Mouse (Mus musculus) limb, embryonic 13.5 days (tissue): Measurements from ENCODE around the gene Hist1h1c. TPM values are rescaled to one million over a fixed set of nuclear protein-coding genes. Genes with fewer than 3 reads are reported as not detected.
"Not testable (repeated sequence)": the region's sequence is repeated elsewhere in the genome, so short reads cannot be mapped to it uniquely, and the experiment has no call there.

Experiments
- ATAC-seq: fragments of 200-750 bp; cut with Nextera tagmentation; 2 replicates; pipeline ENCODE4 v1.8.0; 2017; ENCODE audit warnings: low read depth, moderate number of reproducible peaks, moderate TSS enrichment; ENCODE audit not compliant: low FRiP score
- H3K27ac ChIP-seq: fragments of 300-500 bp; sonication (generic); 2 replicates; pipeline ENCODE4 v1.5.1; 2015; ENCODE audit warnings: inconsistent platforms, mild to moderate bottlenecking, moderate library complexity
- H3K27me3 ChIP-seq: fragments of 300-500 bp; sonication (generic); 2 replicates; pipeline ENCODE4 v1.6.1; 2015; ENCODE audit warnings: mild to moderate bottlenecking, inconsistent platforms
- H3K36me3 ChIP-seq: fragments of 300-500 bp; sonication (generic); 2 replicates; pipeline ENCODE4 v1.6.1; 2015; ENCODE audit warnings: inconsistent platforms, mild to moderate bottlenecking, moderate library complexity
- H3K4me1 ChIP-seq: fragments of 300-500 bp; sonication (generic); 2 replicates; pipeline ENCODE4 v1.6.1; 2015; ENCODE audit warnings: inconsistent platforms
- H3K4me2 ChIP-seq: fragments of 300-500 bp; sonication (generic); replicated peaks from 2 replicates; pipeline ENCODE4 v1.6.1; 2015; ENCODE audit warnings: inconsistent platforms, mild to moderate bottlenecking, moderate library complexity
- H3K4me3 ChIP-seq: fragments of 300-500 bp; sonication (generic); 2 replicates; pipeline ENCODE4 v1.5.1; 2015; ENCODE audit warnings: moderate library complexity, mild to moderate bottlenecking, inconsistent platforms
- H3K9ac ChIP-seq: fragments of 300-500 bp; sonication (generic); 2 replicates; pipeline ENCODE4 v1.6.1; 2015; ENCODE audit warnings: mild to moderate bottlenecking, inconsistent platforms
- H3K9me3 ChIP-seq: fragments of 300-500 bp; sonication (generic); 2 replicates; pipeline ENCODE4 v1.6.1; 2016; ENCODE audit warnings: inconsistent platforms
- WGBS: fragments of 180-500 bp; shearing (Covaris S2); methylation state at CpG from one replicate; pipeline ENCODE4 v1.1.7; 2015; 5-methylcytosine and 5-hydroxymethylcytosine counted together
- polyA plus RNA-seq: library from polyadenylated mRNA; unstranded; fragments of >200 nt; fragmentation: Nextera tagmentation; extraction: Ambion mirVana; gene quantifications from 2 replicates; pipeline ENCODE4 v1.2.1, GENCODE M21; 2015

The Hist1h1c gene
- polyA plus RNA-seq, 1 experiment from 2014 or later: 22.0 TPM

GRCm38 (mm10) chr13:23759916-23760239 is 21.3 kb downstream of the Hist1h1c start:
- 57% methylated on average over 1 of the region's 1 CpGs for WGBS
- Histone ChIP-seq H3K27ac (peak overlapping the region; percentile 90; the same call in 1 of the 2 replicates), H3K27me3 (no peaks in the 10 kb centered on the region), H3K36me3 (no peaks in the 10 kb centered on the region), H3K9me3 (no peaks in the 10 kb centered on the region), H3K9ac (peak overlapping the region; percentile 68; the same call in 1 of the 2 replicates), H3K4me3 (peak overlapping the region; percentile 59), H3K4me1 (peaks cover 26% of the 10 kb centered on the region), H3K4me2 (peak overlapping the region; percentile 92)
- ATAC-seq: no peak

DNA sequence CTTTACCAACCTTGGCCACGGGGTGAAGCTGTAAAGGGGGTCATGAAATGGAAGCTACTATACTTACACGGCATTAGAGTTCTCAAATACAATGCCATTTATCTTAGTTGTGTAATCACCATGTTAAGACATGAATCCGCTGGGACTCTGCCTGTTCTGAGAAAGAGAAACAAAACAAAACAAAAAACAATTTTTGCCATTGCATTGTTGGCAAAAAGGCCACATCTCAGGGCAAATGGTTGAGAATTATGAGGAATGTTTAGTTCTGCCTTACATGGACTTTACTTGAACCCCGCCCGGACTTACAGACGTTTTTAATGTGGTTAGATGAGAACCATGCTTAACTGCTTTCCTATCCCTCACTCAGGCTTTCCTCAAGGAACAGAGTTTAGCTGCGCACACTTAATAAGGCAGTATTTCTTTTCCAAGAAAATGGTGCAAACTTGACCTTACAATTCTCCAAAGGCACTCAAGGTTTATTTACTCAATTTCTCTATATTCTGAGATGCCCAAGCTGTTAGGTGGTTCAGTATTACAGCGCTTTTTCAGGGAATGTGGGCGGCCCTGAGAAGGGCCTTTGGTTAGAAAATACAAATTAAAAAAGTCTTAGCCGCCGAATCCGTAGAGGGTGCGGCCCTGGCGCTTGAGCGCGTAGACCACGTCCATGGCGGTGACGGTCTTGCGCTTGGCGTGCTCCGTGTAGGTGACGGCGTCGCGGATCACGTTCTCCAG is 21.8 kb downstream of the Hist1h1c start:
- no peaks in the 10 kb centered on the region for H3K36me3 ChIP-seq
- H3K27me3 ChIP-seq: no peaks in the 10 kb centered on the region
- H3K4me3 ChIP-seq: peak overlapping the region; percentile 59
- H3K9me3 ChIP-seq: no peaks in the 10 kb centered on the region
- H3K4me2 ChIP-seq: peak overlapping the region; percentile 92
- H3K27ac ChIP-seq: peak overlapping the region; percentile 90
- under 1% methylated on average over 25 of the region's 27 CpGs for WGBS
- H3K4me1 ChIP-seq: peaks cover 26% of the 10 kb centered on the region
- ATAC-seq: peak; percentile 2; the same call in 1 of the 2 replicates
- H3K9ac ChIP-seq: peak overlapping the region; percentile 68

DNA sequence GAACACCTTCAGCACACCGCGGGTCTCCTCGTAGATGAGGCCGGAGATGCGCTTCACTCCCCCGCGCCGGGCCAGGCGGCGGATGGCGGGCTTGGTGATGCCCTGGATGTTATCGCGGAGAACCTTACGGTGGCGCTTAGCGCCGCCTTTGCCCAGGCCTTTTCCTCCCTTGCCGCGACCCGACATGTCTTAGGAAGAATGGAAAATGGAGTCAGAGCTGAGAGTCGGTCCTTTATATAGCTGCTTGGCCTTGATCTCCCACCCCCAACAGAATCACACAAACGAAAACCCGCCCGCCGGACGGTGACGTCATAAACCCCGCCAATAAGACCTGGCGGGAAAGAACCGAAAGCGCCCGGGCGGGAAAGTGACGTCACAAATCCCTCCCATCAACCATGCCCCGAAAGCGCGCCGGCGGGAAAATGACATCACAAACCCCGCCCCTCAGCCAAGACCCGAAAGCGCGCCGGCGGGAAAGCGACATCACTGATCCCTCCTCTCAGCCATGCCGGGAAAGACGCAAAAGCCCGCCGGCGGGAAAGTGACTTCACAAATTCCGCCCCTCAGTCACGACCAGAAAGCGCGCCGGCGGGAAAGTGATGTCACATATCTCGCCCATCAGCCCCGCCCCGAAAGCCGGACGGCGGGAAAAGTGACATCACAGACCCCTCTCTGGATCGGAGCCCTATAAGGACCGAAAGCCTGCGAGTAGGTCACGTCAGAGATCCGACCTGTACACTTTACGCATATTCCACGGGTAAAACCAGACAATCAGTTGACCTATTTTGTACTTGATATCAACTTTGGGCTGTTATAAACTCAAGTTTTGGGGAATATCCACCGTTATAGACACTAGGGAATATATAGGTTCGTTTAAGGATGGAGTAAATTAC is 22.6 kb downstream of the Hist1h1c start, which contains the start of gene Hist1h4a:
Gene Hist1h4a, minus strand, starts transcription at position 259 of the 893 bp plus-strand sequence.
- H3K27ac ChIP-seq: peak within 1 kb of the TSS; percentile 97
- under 1% methylated on average over 69 of the region's 72 CpGs for WGBS

DNA sequence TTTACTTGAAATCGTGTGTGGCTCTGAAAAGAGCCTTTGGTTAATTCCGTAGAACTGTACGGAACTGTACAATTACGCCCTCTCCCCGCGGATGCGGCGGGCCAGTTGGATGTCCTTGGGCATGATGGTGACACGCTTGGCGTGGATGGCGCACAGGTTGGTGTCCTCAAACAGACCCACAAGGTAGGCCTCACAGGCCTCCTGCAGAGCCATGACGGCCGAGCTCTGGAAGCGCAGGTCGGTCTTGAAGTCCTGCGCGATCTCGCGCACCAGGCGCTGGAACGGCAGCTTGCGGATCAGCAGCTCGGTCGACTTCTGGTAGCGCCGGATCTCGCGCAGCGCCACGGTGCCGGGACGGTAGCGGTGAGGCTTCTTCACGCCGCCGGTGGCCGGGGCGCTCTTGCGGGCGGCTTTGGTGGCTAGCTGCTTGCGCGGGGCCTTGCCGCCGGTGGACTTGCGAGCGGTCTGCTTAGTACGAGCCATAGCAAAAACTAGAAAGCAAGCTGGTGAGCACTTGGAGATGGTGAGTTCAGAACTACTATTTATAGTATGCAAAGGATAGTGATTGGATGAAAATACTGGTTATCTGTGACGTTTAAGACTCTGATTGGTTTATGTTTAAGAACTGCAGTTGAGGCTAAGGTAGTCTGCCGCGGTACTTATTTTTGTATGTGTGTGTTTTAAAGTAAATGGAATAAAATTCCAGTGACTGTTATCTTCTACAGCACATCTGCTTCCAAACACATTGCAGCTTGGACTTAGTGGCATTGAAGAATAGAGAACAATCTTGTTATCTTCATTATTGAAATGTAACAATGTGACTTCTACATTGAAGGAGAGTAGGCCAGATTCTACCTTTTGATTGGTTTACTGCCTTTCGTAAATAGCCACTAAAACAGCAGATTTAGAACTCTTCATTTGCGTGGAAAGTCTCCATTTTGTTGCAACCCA is 23.5 kb downstream of the Hist1h1c start, which contains the start of gene Hist1h3a:
Gene Hist1h3a, minus strand, starts transcription at position 516 of the 951 bp plus-strand sequence.
- 1% methylated on average over 29 of the region's 52 CpGs for WGBS

More for the DNA sequence above, 22.6 kb downstream of the Hist1h1c start, which contains the start of gene Hist1h4a:
- Histone ChIP-seq H3K9ac (peak within 1 kb of the TSS; percentile 74), H3K4me1 (peaks cover 26% of the 10 kb centered on the region), H3K36me3 (no peaks in the 10 kb centered on the region), H3K4me2 (peak within 1 kb of the TSS; percentile 92), H3K4me3 (peak within 1 kb of the TSS; percentile 59), H3K27me3 (no peaks in the 10 kb centered on the region), H3K9me3 (no peaks in the 10 kb centered on the region)
- ATAC-seq: peak; percentile 81

DNA sequence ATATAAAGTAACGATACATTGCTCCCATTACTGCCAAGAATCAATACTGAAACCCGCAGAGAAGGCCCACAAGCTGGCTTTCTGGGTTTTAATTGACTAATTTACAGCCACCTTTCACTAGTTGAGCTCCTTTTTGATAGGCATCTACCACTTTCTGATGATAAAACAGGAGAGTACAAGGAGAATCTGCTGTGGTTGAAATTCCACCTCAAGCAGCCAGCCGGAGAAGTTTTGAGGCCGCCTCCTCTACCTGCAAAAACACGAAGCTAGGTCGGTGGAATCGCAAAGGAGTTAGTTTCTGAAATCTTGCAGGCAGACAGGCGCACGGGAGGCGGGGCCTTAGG is 24.6 kb downstream of the Hist1h1c start:
- no peak for ATAC-seq
- no peaks in the 10 kb centered on the region for H3K9me3 ChIP-seq
- WGBS: under 1% methylated on average over 10 of the region's 10 CpGs

More for the DNA sequence above, 23.5 kb downstream of the Hist1h1c start, which contains the start of gene Hist1h3a:
- Histone ChIP-seq H3K4me1 (peaks cover 26% of the 10 kb centered on the region), H3K4me3 (peak within 1 kb of the TSS; percentile 59), H3K27ac (peak within 1 kb of the TSS; percentile 97), H3K9ac (peak within 1 kb of the TSS; percentile 74), H3K4me2 (peak within 1 kb of the TSS; percentile 92)
- peak; percentile 77 for ATAC-seq
- H3K9me3 ChIP-seq, H3K36me3 ChIP-seq, H3K27me3 ChIP-seq: not testable (repeated sequence)

GRCm38 (mm10) chr13:23763586-23764323 is 25.1 kb downstream of the Hist1h1c start, which contains the start of gene Hist1h1a:
Gene Hist1h1a, plus strand, starts transcription at chr13:23763666.
- 3% methylated on average over 34 of the region's 34 CpGs for WGBS
- Histone ChIP-seq H3K9me3 (no peaks in the 10 kb centered on the region), H3K4me3 (peak within 1 kb of the TSS; percentile 59), H3K9ac (peak within 1 kb of the TSS; percentile 88), H3K36me3 (no peaks in the 10 kb centered on the region), H3K4me1 (peaks cover 18% of the 10 kb centered on the region), H3K27me3 (no peaks in the 10 kb centered on the region), H3K27ac (peak within 1 kb of the TSS; percentile 97), H3K4me2 (peak within 1 kb of the TSS; percentile 92)
- peak; percentile 70 for ATAC-seq

More for the DNA sequence above, 24.6 kb downstream of the Hist1h1c start:
- Histone ChIP-seq H3K36me3 (no peaks in the 10 kb centered on the region), H3K4me3 (peak overlapping the region; percentile 59), H3K9ac (peak overlapping the region; percentile 64), H3K4me2 (peak overlapping the region; percentile 92), H3K4me1 (peaks cover 18% of the 10 kb centered on the region), H3K27me3 (no peaks in the 10 kb centered on the region), H3K27ac (peak overlapping the region; percentile 97)

- 32% methylated on average over 12 of the region's 12 CpGs for WGBS
- ATAC-seq: no peak
- H3K4me3 ChIP-seq: peak overlapping the region; percentile 59
- H3K4me1 ChIP-seq: peaks cover 18% of the 10 kb centered on the region
- peak overlapping the region; percentile 97 for H3K27ac ChIP-seq
- H3K9ac ChIP-seq: peak overlapping the region; percentile 88
- no peaks in the 10 kb centered on the region for H3K27me3 ChIP-seq
- H3K4me2 ChIP-seq: peak overlapping the region; percentile 92
- H3K36me3 ChIP-seq: no peaks in the 10 kb centered on the region
- no peaks in the 10 kb centered on the region for H3K9me3 ChIP-seq
These were observed 25.9 kb downstream of the Hist1h1c start for GRCm38 (mm10) chr13:23764324-23765171.

- no peaks in the 10 kb centered on the region for H3K27me3 ChIP-seq
- H3K4me1 ChIP-seq: peaks cover 14% of the 10 kb centered on the region
- H3K36me3 ChIP-seq: no peaks in the 10 kb centered on the region
- no peaks in the 10 kb centered on the region for H3K9me3 ChIP-seq
- 0 out of 2 replicates have a peak overlapping the region, but pooled peaks have one; percentile 97 for H3K27ac ChIP-seq
- H3K4me2 ChIP-seq: peak overlapping the region; percentile 92; the same call in 1 of the 2 replicates
- WGBS: 61% methylated on average over 1 of the region's 1 CpGs
- no peak overlapping the region for H3K9ac ChIP-seq
- ATAC-seq: no peak
- H3K4me3 ChIP-seq: no peak overlapping the region
These were observed 26.5 kb downstream of the Hist1h1c start for GRCm38 (mm10) chr13:23765172-23765513.

GRCm38 (mm10) chr13:23766772-23767171 is 28.2 kb downstream of the Hist1h1c start:
- no peak overlapping the region for H3K4me2 ChIP-seq
- no peaks in the 10 kb centered on the region for H3K9me3 ChIP-seq
- peaks cover 9% of the 10 kb centered on the region for H3K4me1 ChIP-seq
- no peak overlapping the region for H3K27ac ChIP-seq
- no peak overlapping the region for H3K4me3 ChIP-seq
- H3K27me3 ChIP-seq: no peaks in the 10 kb centered on the region
- ATAC-seq: no peak
- H3K9ac ChIP-seq: no peak overlapping the region
- H3K36me3 ChIP-seq: no peaks in the 10 kb centered on the region

DNA sequence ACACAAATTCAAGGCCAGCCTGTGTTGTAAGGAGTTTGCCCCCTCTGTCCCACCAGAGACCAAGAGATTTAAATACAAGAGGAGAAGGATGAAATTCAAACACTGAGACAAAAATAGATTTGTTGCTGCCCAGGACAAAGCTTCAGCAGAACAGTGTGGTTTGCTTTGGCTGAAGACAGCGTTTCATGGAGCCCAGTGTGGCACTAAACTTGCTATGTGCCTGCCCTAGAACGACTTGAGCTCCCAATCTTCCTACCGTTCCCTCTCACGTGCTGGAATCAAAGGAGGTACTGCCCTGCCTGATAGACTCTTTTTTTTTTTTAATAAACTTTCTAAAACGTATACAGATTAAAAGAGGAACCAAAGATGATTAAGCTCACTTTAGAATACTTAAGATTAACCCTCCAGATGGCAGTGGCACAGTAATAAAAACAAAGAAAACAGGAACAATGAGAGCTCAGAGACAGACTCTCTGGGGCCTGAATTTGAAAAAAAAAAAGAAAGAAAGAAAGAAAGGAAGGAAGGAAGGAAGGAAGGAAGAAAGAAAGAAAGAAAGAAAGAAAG is 30.3 kb downstream of the Hist1h1c start:
- peaks cover 12% of the 10 kb centered on the region for H3K4me1 ChIP-seq
- no peaks in the 10 kb centered on the region for H3K9me3 ChIP-seq
- H3K4me3 ChIP-seq: no peak overlapping the region
- H3K27ac ChIP-seq: no peak overlapping the region
- WGBS: 55% methylated on average over 5 of the region's 5 CpGs
- H3K4me2 ChIP-seq: no peak overlapping the region
- no peak for ATAC-seq
- no peaks in the 10 kb centered on the region for H3K27me3 ChIP-seq
- H3K36me3 ChIP-seq: no peaks in the 10 kb centered on the region
- H3K9ac ChIP-seq: no peak overlapping the region
